Mouse (Mus musculus) spleen, adult 2 months (tissue): Measurements from ENCODE around the gene Snrk.

ENCODE experiments used
- CTCF ChIP-seq: fragments of 200-500 bp; IDR thresholded peaks from 2 replicates; pipeline ENCODE4 v1.5.1; 2011; ENCODE audit warnings: mild to moderate bottlenecking, inconsistent platforms; ENCODE audit not compliant: insufficient read depth, insufficient read length, insufficient replicate concordance; ENCODE audit errors: extremely low read depth
- POLR2A ChIP-seq: fragments of 200-500 bp; IDR thresholded peaks from 2 replicates; pipeline ENCODE4 v1.6.1; 2011; ENCODE audit warnings: low read depth, low read length, inconsistent platforms

DNA sequence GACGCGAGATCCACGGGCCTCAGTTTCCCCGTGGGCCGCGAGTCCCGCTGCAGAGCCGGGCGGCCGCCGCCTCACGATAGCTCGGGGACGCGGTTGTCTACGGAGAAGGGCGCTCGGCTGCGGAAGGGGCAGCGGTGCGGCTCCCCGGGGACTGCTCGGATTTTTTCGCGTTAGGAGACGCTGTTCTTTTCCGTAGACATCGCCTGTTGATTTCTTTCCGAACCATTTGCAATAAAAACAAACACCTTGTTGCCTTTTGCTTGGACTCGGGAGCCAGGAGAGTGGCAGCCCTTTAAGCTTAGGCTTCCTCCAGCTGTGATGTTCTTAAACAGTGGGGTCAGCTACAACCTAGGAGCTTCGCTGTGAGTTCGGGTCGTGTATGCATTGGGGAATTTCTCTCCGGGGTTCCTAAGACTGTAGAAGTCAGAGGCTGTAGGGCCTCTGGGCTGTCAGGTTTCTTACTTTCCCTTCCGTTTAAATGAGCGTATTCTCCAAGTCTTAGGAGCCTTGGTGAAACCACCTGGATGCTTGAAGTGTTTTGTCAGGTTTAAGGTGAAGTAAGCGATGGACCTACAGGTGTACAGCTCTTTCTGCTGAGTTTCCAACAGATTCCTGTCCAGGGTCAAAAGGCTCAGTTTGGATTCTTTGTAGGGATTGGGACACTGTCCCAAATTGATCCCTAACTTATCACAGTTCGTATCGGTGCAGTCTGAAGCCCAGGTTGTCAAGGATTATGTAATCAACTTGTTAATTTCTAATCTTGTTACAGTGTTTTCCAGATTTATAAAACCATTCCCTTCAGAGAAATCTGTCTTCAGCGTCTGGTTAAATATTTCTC is 845 bp downstream of the Snrk start:
- TF ChIP-seq CTCF (no peak), POLR2A (no peak)
